Mouse (Mus musculus) midbrain, embryonic 14.5 days (tissue): Measurements from ENCODE around the gene Zmynd15. TPM values are rescaled to one million over a fixed set of nuclear protein-coding genes. Genes with fewer than 3 reads are reported as not detected.
"Not testable (repeated sequence)": the region's sequence is repeated elsewhere in the genome, so short reads cannot be mapped to it uniquely, and the experiment has no call there.

Source experiments
- ATAC-seq: fragments of 200-750 bp; cut with Nextera tagmentation; 2 replicates; pipeline ENCODE4 v1.8.0; 2017; ENCODE audit warnings: moderate number of reproducible peaks, moderate library complexity; ENCODE audit not compliant: low FRiP score, low TSS enrichment
- DNase-seq: peaks from one replicate; pipeline ENCODE4 v3.0.0-alpha.2; 2015
- H3K27ac ChIP-seq: fragments of 300-500 bp; sonication (generic); replicated peaks from 2 replicates; pipeline ENCODE4 v1.5.1; 2014; ENCODE audit warnings: mild to moderate bottlenecking, low read depth, low read length, moderate library complexity
- H3K27me3 ChIP-seq: fragments of 300-500 bp; sonication (generic); 2 replicates; pipeline ENCODE4 v1.6.1; 2014; ENCODE audit warnings: low read length, control low read depth, mixed read lengths; ENCODE audit not compliant: control insufficient read depth, insufficient read depth
- H3K36me3 ChIP-seq: fragments of 300-500 bp; sonication (generic); 2 replicates; pipeline ENCODE4 v1.6.1; 2014; ENCODE audit warnings: low read length, control low read depth; ENCODE audit not compliant: control insufficient read depth, insufficient read depth
- H3K4me1 ChIP-seq: fragments of 300-500 bp; sonication (generic); 2 replicates; pipeline ENCODE4 v1.6.1; 2014; ENCODE audit warnings: mild to moderate bottlenecking, antibody characterized with exemption, low read length, control low read depth; ENCODE audit not compliant: control insufficient read depth, insufficient read depth
- H3K4me2 ChIP-seq: fragments of 300-500 bp; sonication (generic); 2 replicates; pipeline ENCODE4 v1.6.1; 2014; ENCODE audit warnings: mild to moderate bottlenecking, low read length, moderate library complexity
- H3K4me3 ChIP-seq: fragments of 300-500 bp; sonication (generic); replicated peaks from 2 replicates; pipeline ENCODE4 v1.5.1; 2014; ENCODE audit warnings: low read depth, low read length
- H3K9ac ChIP-seq: fragments of 300-500 bp; sonication (generic); replicated peaks from 2 replicates; pipeline ENCODE4 v1.6.1; 2014; ENCODE audit warnings: mild to moderate bottlenecking, low read length, moderate library complexity
- H3K9me3 ChIP-seq: fragments of 300-500 bp; sonication (generic); 2 replicates; pipeline ENCODE4 v1.6.1; 2016; ENCODE audit warnings: low read length, control low read depth, mixed read lengths; ENCODE audit not compliant: control insufficient read depth
- WGBS: fragments of 180-500 bp; shearing (Covaris S2); extraction: QIAGEN DNeasy Blood & Tissue Kit; methylation state at CpG from one replicate; pipeline ENCODE4 v1.1.7; 2014; 5-methylcytosine and 5-hydroxymethylcytosine counted together
- polyA plus RNA-seq: library from polyadenylated mRNA; unstranded; fragments of >200 nt; fragmentation: Nextera tagmentation; extraction: Ambion mirVana; gene quantifications from 2 replicates; pipeline ENCODE4 v1.2.1, GENCODE M21; 2014

Zmynd15 gene
- polyA plus RNA-seq: 0.24 and 0.61 TPM in 2 replicates

- H3K4me2 ChIP-seq: peak within 1 kb of the TSS; percentile 56
- H3K9me3 ChIP-seq: no peaks in the 10 kb centered on the region
- H3K36me3 ChIP-seq: no peaks in the 10 kb centered on the region
- H3K4me3 ChIP-seq: peak within 1 kb of the TSS; percentile 31
- no peak for ATAC-seq
- no peak within 1 kb of the TSS for H3K27ac ChIP-seq
- peaks cover 3% of the 10 kb centered on the region; the same call in 1 of the 2 replicates for H3K4me1 ChIP-seq
- peak within 1 kb of the TSS; percentile 47 for H3K9ac ChIP-seq
- DNase-seq: peak; percentile 21
- 18% methylated on average over 32 of the region's 32 CpGs for WGBS
- H3K27me3 ChIP-seq: peaks cover 21% of the 10 kb centered on the region
Measured at GRCm38 (mm10) chr11:70458688-70459600, at the start of gene Zmynd15. Gene Zmynd15 (plus strand): TSS chr11:70459433.

GRCm38 (mm10) chr11:70409594-70410296 lies 49.5 kb upstream of the Zmynd15 start, which contains the start of gene Pelp1:
Gene Pelp1 (minus strand): TSS chr11:70410031.
- peak; percentile 98 for ATAC-seq
- peak within 1 kb of the TSS; percentile 90 for H3K4me2 ChIP-seq
- peaks cover 13% of the 10 kb centered on the region for H3K4me1 ChIP-seq
- H3K9me3 ChIP-seq: no peaks in the 10 kb centered on the region
- WGBS: under 1% methylated on average over 59 of the region's 59 CpGs
- peaks cover 12% of the 10 kb centered on the region; the same call in 1 of the 2 replicates for H3K36me3 ChIP-seq
- H3K27ac ChIP-seq: peak within 1 kb of the TSS; percentile 73
- DNase-seq: peak; percentile 99
- H3K27me3 ChIP-seq: no peaks in the 10 kb centered on the region
- H3K9ac ChIP-seq: peak within 1 kb of the TSS; percentile 96
- H3K4me3 ChIP-seq: peak within 1 kb of the TSS; percentile 100

- 63% methylated on average over 6 of the region's 6 CpGs for WGBS
- Histone ChIP-seq H3K4me3 (peak overlapping the region; percentile 100), H3K27ac (peak overlapping the region; percentile 73; the same call in 1 of the 2 replicates), H3K27me3 (no peaks in the 10 kb centered on the region), H3K9me3 (no peaks in the 10 kb centered on the region), H3K9ac (peak overlapping the region; percentile 96), H3K4me1 (peaks cover 13% of the 10 kb centered on the region), H3K36me3 (peaks cover 7% of the 10 kb centered on the region; the same call in 1 of the 2 replicates), H3K4me2 (peak overlapping the region; percentile 90)
- no peak for DNase-seq
- no peak for ATAC-seq
Measured at GRCm38 (mm10) chr11:70410297-70410643, 49.0 kb upstream of the Zmynd15 start.

GRCm38 (mm10) chr11:70412591-70412990 lies 46.6 kb upstream of the Zmynd15 start:
- H3K4me3 ChIP-seq: no peak overlapping the region
- H3K27me3 ChIP-seq: no peaks in the 10 kb centered on the region
- DNase-seq (no peak), ATAC-seq (no peak)
- H3K9ac ChIP-seq: no peak overlapping the region
- H3K36me3 ChIP-seq: no peaks in the 10 kb centered on the region
- H3K9me3 ChIP-seq: no peaks in the 10 kb centered on the region
- H3K4me2 ChIP-seq: no peak overlapping the region
- WGBS: 76% methylated on average over 5 of the region's 5 CpGs
- H3K4me1 ChIP-seq: peaks cover 13% of the 10 kb centered on the region
- no peak overlapping the region for H3K27ac ChIP-seq

DNA sequence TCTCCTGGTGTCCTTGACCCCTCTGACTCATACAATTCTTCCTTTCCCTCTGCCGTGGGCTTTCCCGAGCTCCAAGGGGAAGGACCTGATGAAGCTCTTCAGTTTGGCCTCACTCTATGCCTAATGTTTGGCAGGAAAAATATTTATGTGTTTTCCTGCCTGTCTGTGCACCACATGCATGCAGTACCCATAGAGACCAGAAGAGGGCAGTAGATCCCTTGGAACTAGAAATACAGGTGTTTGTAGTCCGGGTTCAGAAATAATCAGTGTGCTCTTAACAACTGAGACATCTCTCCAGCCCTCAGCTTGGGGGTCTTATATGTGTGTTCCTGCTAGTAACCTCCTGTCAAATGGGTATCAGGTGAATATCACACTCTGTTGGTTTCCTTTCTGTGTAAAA lies 45.3 kb upstream of the Zmynd15 start:
- Histone ChIP-seq H3K27me3 (no peaks in the 10 kb centered on the region), H3K27ac (no peak overlapping the region), H3K4me2 (no peak overlapping the region), H3K4me1 (peaks cover 2% of the 10 kb centered on the region), H3K4me3 (no peak overlapping the region), H3K36me3 (no peaks in the 10 kb centered on the region), H3K9ac (no peak overlapping the region), H3K9me3 (no peaks in the 10 kb centered on the region)
- DNase-seq (peak; percentile 92), ATAC-seq (no peak)
- WGBS: 7% methylated on average over 3 of the region's 3 CpGs

- H3K27ac ChIP-seq: no peak overlapping the region
- no peak for ATAC-seq
- no peaks in the 10 kb centered on the region for H3K4me1 ChIP-seq
- H3K9ac ChIP-seq: no peak overlapping the region
- 67% methylated on average over 4 of the region's 4 CpGs for WGBS
- H3K36me3 ChIP-seq: no peaks in the 10 kb centered on the region
- H3K4me2 ChIP-seq: no peak overlapping the region
- H3K27me3 ChIP-seq: no peaks in the 10 kb centered on the region
- no peak overlapping the region for H3K4me3 ChIP-seq
- no peak for DNase-seq
- H3K9me3 ChIP-seq: no peaks in the 10 kb centered on the region
Measured at GRCm38 (mm10) chr11:70418199-70418598, 41.0 kb upstream of the Zmynd15 start.

DNA sequence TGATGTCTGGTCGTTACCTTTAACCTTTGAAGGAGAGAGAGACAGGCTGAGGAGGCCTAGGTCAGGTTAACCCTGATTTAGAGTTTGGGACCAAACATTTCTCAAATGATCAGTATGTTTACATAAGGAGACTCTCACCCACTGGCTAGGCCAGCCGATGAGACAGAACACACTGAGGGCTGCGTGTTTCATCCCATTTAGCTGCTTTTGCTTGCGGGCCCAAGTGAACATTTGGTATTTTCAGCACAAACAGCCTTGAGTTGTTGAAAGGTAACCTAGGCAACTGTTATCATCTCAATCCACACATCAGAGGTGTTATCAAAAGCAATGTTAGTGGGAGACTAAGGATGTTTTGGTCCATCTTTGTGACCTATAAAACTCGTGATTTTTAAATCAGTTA lies 39.7 kb upstream of the Zmynd15 start:
- no peak overlapping the region for H3K27ac ChIP-seq
- H3K4me1 ChIP-seq: no peaks in the 10 kb centered on the region
- no peak for DNase-seq
- WGBS: 78% methylated on average over 5 of the region's 5 CpGs
- H3K36me3 ChIP-seq: no peaks in the 10 kb centered on the region
- H3K27me3 ChIP-seq: no peaks in the 10 kb centered on the region
- no peak overlapping the region for H3K4me2 ChIP-seq
- no peak overlapping the region for H3K4me3 ChIP-seq
- no peak for ATAC-seq
- H3K9ac ChIP-seq: no peak overlapping the region
- no peaks in the 10 kb centered on the region for H3K9me3 ChIP-seq

GRCm38 (mm10) chr11:70426598-70426997 lies 32.6 kb upstream of the Zmynd15 start:
- not testable (repeated sequence) for ATAC-seq, H3K4me2 ChIP-seq, H3K9me3 ChIP-seq, H3K27ac ChIP-seq, H3K36me3 ChIP-seq, H3K4me1 ChIP-seq, H3K9ac ChIP-seq, H3K4me3 ChIP-seq, H3K27me3 ChIP-seq, DNase-seq
- 71% methylated on average over 6 of the region's 6 CpGs for WGBS
